Mouse (Mus musculus): Measurements from ENCODE around the gene Gbgt1. TPM values are rescaled to one million over a fixed set of nuclear protein-coding genes. Genes with fewer than 3 reads are reported as not detected.
"Not testable (repeated sequence)": the region's sequence is repeated elsewhere in the genome, so short reads cannot be mapped to it uniquely, and the experiment has no call there.

Gbgt1 gene
- polyA plus RNA-seq, 1 experiment from 2014 or later: 0.43 TPM

- peaks cover 11% of the 10 kb centered on the region for H3K4me1 ChIP-seq (ENCODE audit: control insufficient read depth, insufficient read depth, low read length)
- no peak for ATAC-seq (replicated peaks; ENCODE audit: extremely low read depth, insufficient read depth, low FRiP score)
- peaks cover 32% of the 10 kb centered on the region for H3K36me3 ChIP-seq (ENCODE audit: control insufficient read depth, insufficient read depth)
- 54% methylated on average over 18 of the region's 18 CpGs for WGBS
- peak overlapping the region; percentile 87 for H3K4me3 ChIP-seq (ENCODE audit: low read length)
- H3K4me2 ChIP-seq (ENCODE audit: low read depth, low read length): peak overlapping the region; percentile 74
- H3K27me3 ChIP-seq (ENCODE audit: control insufficient read depth, insufficient read depth, low read length): peaks cover 7% of the 10 kb centered on the region
- no peak overlapping the region for H3K27ac ChIP-seq (ENCODE audit: low read length)
- peak overlapping the region; percentile 92 for H3K9ac ChIP-seq (ENCODE audit: low read length)
- peaks cover 3% of the 10 kb centered on the region; the same call in 1 of the 2 replicates for H3K9me3 ChIP-seq (replicated peaks; ENCODE audit: control insufficient read depth, low read length)
Measured at GRCm38 (mm10) chr2:28468486-28469225, 28.0 kb upstream of the Gbgt1 start.

GRCm38 (mm10) chr2:28469461-28469860 lies 27.2 kb upstream of the Gbgt1 start:
- Histone ChIP-seq H3K9ac (ENCODE audit: low read length) (no peak overlapping the region), H3K4me1 (ENCODE audit: control insufficient read depth, insufficient read depth, low read length) (peaks cover 11% of the 10 kb centered on the region), H3K4me2 (ENCODE audit: low read depth, low read length) (no peak overlapping the region), H3K9me3 (replicated peaks; ENCODE audit: control insufficient read depth, low read length) (peaks cover 3% of the 10 kb centered on the region; the same call in 1 of the 2 replicates), H3K4me3 (ENCODE audit: low read length) (no peak overlapping the region), H3K27me3 (ENCODE audit: control insufficient read depth, insufficient read depth, low read length) (peaks cover 7% of the 10 kb centered on the region), H3K27ac (ENCODE audit: low read length) (no peak overlapping the region), H3K36me3 (ENCODE audit: control insufficient read depth, insufficient read depth) (peaks cover 32% of the 10 kb centered on the region)
- no peak for ATAC-seq (replicated peaks; ENCODE audit: extremely low read depth, insufficient read depth, low FRiP score)
- WGBS: 97% methylated on average over 14 of the region's 14 CpGs

- Histone ChIP-seq H3K4me3 (ENCODE audit: low read length) (no peak overlapping the region), H3K4me1 (ENCODE audit: control insufficient read depth, insufficient read depth, low read length) (peaks cover 11% of the 10 kb centered on the region), H3K27ac (ENCODE audit: low read length) (no peak overlapping the region), H3K9ac (ENCODE audit: low read length) (no peak overlapping the region), H3K4me2 (ENCODE audit: low read depth, low read length) (no peak overlapping the region), H3K36me3 (ENCODE audit: control insufficient read depth, insufficient read depth) (peaks cover 32% of the 10 kb centered on the region), H3K9me3 (replicated peaks; ENCODE audit: control insufficient read depth, low read length) (peaks cover 3% of the 10 kb centered on the region; the same call in 1 of the 2 replicates), H3K27me3 (ENCODE audit: control insufficient read depth, insufficient read depth, low read length) (no peaks in the 10 kb centered on the region)
- 89% methylated on average over 2 of the region's 2 CpGs for whole genome bisulfite sequencing
- no peak for ATAC-seq (replicated peaks; ENCODE audit: extremely low read depth, insufficient read depth, low FRiP score)
Measured at GRCm38 (mm10) chr2:28470591-28470990, 26.1 kb upstream of the Gbgt1 start.

DNA sequence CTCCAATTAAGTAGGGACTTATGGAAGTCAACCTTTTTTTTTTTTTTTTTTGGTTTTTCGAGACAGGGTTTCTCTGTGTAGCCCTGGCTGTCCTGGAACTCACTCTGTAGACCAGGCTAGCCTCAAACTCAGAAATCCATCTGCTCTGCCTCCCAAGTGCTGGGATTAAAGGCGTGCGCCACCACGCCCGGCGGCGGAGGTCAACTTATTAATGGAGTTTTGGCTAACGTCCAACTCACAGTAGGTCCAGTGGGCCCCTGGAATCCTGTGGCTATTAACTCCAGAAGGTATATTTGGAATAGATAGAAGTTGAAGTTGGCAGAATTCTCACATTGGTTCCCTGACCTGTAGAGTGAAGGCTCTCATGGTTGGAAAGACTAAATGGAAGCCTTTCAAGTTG lies 24.7 kb upstream of the Gbgt1 start:
- H3K27ac ChIP-seq (ENCODE audit: low read length); H3K9ac ChIP-seq (ENCODE audit: low read length); H3K4me3 ChIP-seq (ENCODE audit: low read length); H3K4me1 ChIP-seq (ENCODE audit: control insufficient read depth, insufficient read depth, low read length); H3K9me3 ChIP-seq (replicated peaks; ENCODE audit: control insufficient read depth, low read length); H3K4me2 ChIP-seq (ENCODE audit: low read depth, low read length); H3K27me3 ChIP-seq (ENCODE audit: control insufficient read depth, insufficient read depth, low read length); ATAC-seq (replicated peaks; ENCODE audit: extremely low read depth, insufficient read depth, low FRiP score): not testable (repeated sequence)
- peaks cover 32% of the 10 kb centered on the region for H3K36me3 ChIP-seq (ENCODE audit: control insufficient read depth, insufficient read depth)
- WGBS: 91% methylated on average over 8 of the region's 8 CpGs

- H3K9ac ChIP-seq (ENCODE audit: low read length); H3K36me3 ChIP-seq (ENCODE audit: control insufficient read depth, insufficient read depth); H3K9me3 ChIP-seq (replicated peaks; ENCODE audit: control insufficient read depth, low read length); H3K27ac ChIP-seq (ENCODE audit: low read length); H3K4me2 ChIP-seq (ENCODE audit: low read depth, low read length); H3K27me3 ChIP-seq (ENCODE audit: control insufficient read depth, insufficient read depth, low read length); H3K4me1 ChIP-seq (ENCODE audit: control insufficient read depth, insufficient read depth, low read length); ATAC-seq (replicated peaks; ENCODE audit: extremely low read depth, insufficient read depth, low FRiP score); H3K4me3 ChIP-seq (ENCODE audit: low read length): not testable (repeated sequence)
- WGBS: 85% methylated on average over 5 of the region's 5 CpGs
Measured at GRCm38 (mm10) chr2:28477993-28478392, 18.7 kb upstream of the Gbgt1 start.

DNA sequence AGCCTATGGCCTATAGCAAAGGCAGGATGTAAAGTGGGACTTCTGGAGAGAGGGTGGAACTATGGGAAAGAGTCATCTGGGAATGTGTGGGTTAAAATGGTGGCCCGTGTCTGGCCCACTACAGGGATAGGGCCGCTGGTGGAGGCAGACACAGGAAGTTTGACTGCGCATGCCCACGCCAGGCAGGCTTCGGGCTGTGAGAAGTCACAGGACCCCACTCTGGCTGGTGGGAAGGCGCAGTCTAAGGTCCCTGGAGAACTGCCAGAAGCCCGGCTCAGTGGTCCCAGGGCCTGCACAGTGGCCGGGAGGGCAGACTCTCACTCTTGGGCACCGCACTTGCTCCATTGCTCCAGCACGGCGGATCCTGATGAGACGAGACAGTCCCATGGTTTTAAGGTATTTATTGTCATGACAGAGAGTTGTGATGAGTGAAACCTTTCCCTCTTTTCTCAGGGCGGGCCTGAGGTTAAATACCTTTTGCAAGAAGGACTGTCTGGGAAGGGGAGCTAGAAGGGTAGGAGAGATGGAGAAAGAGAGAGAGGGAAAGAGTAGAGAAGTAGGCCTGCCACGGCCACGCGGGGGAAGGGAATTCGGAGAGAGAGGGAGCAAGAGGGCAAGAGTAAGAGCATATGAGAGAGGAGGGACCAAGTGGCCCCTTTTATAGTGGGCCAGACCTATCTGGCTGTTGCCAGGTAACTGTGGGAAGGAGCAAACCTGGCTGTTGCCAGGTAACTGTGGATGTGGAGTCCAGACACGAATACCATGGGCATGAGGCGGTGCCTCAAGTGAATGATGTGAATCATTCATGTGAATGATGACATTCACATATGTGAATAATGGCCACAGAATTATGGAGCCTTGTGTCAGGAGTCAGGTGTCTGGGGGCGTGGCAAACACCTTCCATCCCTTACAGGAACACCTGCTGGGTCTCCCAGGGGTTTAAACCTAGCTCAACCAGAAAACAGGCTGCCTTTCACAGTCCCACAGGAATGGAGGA lies 17.2 kb upstream of the Gbgt1 start:
- H3K4me2 ChIP-seq (ENCODE audit: low read depth, low read length): no peak overlapping the region
- H3K9me3 ChIP-seq (replicated peaks; ENCODE audit: control insufficient read depth, low read length): no peaks in the 10 kb centered on the region
- H3K4me1 ChIP-seq (ENCODE audit: control insufficient read depth, insufficient read depth, low read length): no peaks in the 10 kb centered on the region
- 67% methylated on average over 20 of the region's 20 CpGs for WGBS
- H3K36me3 ChIP-seq (ENCODE audit: control insufficient read depth, insufficient read depth): no peaks in the 10 kb centered on the region
- no peak overlapping the region for H3K9ac ChIP-seq (ENCODE audit: low read length)
- H3K4me3 ChIP-seq (ENCODE audit: low read length): no peak overlapping the region
- H3K27me3 ChIP-seq (ENCODE audit: control insufficient read depth, insufficient read depth, low read length): no peaks in the 10 kb centered on the region
- ATAC-seq (replicated peaks; ENCODE audit: extremely low read depth, insufficient read depth, low FRiP score): no peak
- no peak overlapping the region for H3K27ac ChIP-seq (ENCODE audit: low read length)

DNA sequence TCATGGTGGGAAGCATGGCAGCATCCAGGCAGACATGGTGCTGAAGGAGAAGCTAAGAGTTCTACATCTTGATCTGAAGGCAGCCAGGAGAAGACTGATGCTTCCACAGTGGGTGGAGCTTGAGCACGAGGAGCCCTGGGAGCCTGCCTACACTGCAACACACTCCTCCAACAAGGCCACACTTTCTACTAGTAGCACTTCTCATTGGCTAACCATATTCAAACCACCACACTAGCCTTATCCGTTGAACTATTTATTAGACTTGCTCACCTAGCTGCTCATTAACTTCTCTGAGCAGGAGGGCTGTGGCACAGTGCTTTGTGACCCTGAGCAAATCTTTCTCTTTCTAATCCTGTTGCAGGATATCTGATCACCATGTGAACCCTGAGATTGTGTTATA lies 12.8 kb upstream of the Gbgt1 start:
- Histone ChIP-seq H3K4me2 (ENCODE audit: low read depth, low read length) (no peak overlapping the region), H3K9ac (ENCODE audit: low read length) (no peak overlapping the region), H3K9me3 (replicated peaks; ENCODE audit: control insufficient read depth, low read length) (no peaks in the 10 kb centered on the region), H3K36me3 (ENCODE audit: control insufficient read depth, insufficient read depth) (no peaks in the 10 kb centered on the region), H3K27me3 (ENCODE audit: control insufficient read depth, insufficient read depth, low read length) (no peaks in the 10 kb centered on the region), H3K27ac (ENCODE audit: low read length) (no peak overlapping the region), H3K4me3 (ENCODE audit: low read length) (no peak overlapping the region), H3K4me1 (ENCODE audit: control insufficient read depth, insufficient read depth, low read length) (no peaks in the 10 kb centered on the region)
- no peak for ATAC-seq (replicated peaks; ENCODE audit: extremely low read depth, insufficient read depth, low FRiP score)
- 69% methylated on average over 2 of the region's 2 CpGs for WGBS

DNA sequence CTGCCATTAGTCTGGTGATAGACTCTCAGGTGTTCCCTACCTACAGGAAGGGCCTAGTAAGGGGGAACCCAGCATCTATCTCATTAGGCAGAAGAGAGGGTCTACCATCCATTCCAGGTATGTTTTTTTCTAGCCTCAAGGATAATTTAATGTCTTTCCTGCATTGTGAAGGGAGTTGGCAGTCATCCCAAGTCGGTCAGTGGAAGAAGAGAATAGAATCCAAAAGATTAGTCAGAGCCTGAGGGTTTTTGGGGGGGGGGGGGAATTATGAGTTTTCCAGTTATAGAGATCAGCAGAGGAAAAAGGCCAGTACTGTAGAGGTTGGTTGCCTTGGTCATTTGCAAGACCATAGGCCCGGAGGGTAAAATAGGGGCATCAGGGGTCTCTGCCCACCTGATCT lies 2.2 kb upstream of the Gbgt1 start:
- ATAC-seq (replicated peaks; ENCODE audit: extremely low read depth, insufficient read depth, low FRiP score): no peak
- Histone ChIP-seq H3K4me2 (ENCODE audit: low read depth, low read length) (no peak overlapping the region), H3K4me3 (ENCODE audit: low read length) (no peak overlapping the region), H3K9ac (ENCODE audit: low read length) (no peak overlapping the region), H3K36me3 (ENCODE audit: control insufficient read depth, insufficient read depth) (no peaks in the 10 kb centered on the region), H3K4me1 (ENCODE audit: control insufficient read depth, insufficient read depth, low read length) (no peaks in the 10 kb centered on the region), H3K27me3 (ENCODE audit: control insufficient read depth, insufficient read depth, low read length) (no peaks in the 10 kb centered on the region), H3K27ac (ENCODE audit: low read length) (no peak overlapping the region), H3K9me3 (replicated peaks; ENCODE audit: control insufficient read depth, low read length) (no peaks in the 10 kb centered on the region)
- WGBS: 65% methylated on average over 2 of the region's 2 CpGs

Measured in heart, embryonic 16.5 days (tissue).